Mouse (Mus musculus) G1E (cell line): Measurements from ENCODE around the gene Klf1. TPM values are rescaled to one million over a fixed set of nuclear protein-coding genes. Genes with fewer than 3 reads are reported as not detected.

Experiments used
- ATAC-seq: 2 replicates; pipeline ENCODE4 v1.8.0; 2016; ENCODE audit warnings: mild to moderate bottlenecking; ENCODE audit not compliant: insufficient number of reproducible peaks, poor library complexity, low FRiP score, severe bottlenecking; ENCODE audit errors: extremely low read depth
- DNase-seq: peaks from one replicate; pipeline ENCODE4 v3.0.0; 2012; ENCODE audit warnings: low spot score
- H3K27me3 ChIP-seq: 2 replicates; pipeline ENCODE4 v1.6.1; 2012; ENCODE audit warnings: mild to moderate bottlenecking, low read length, inconsistent platforms; ENCODE audit not compliant: insufficient read depth
- H3K36me3 ChIP-seq: replicated peaks from 2 replicates; pipeline ENCODE3; 2012; ENCODE audit warnings: mild to moderate bottlenecking, inconsistent platforms
- H3K4me1 ChIP-seq: 2 replicates; pipeline ENCODE4 v1.6.1; 2012; ENCODE audit warnings: low read depth, low read length, inconsistent platforms, mixed read lengths; ENCODE audit not compliant: insufficient read depth
- H3K4me3 ChIP-seq: 2 replicates; pipeline ENCODE4 v1.5.1; 2012; ENCODE audit warnings: low read depth, mild to moderate bottlenecking, inconsistent platforms, low read length, moderate library complexity, mixed read lengths
- H3K9me3 ChIP-seq: replicated peaks from 2 replicates; pipeline ENCODE4 v1.6.1; 2012; ENCODE audit warnings: inconsistent platforms
- CTCF ChIP-seq: IDR thresholded peaks from 2 replicates; pipeline ENCODE4 v1.5.1; 2012; ENCODE audit warnings: low read depth, low read length, inconsistent platforms, mixed read lengths
- GATA1 ChIP-seq: IDR thresholded peaks from 2 replicates; pipeline ENCODE4 v1.6.1; 2012; ENCODE audit warnings: borderline replicate concordance, low read length, inconsistent platforms, mixed read lengths
- GATA2 ChIP-seq: IDR thresholded peaks from 2 replicates; pipeline ENCODE4 v1.6.1; 2012; ENCODE audit warnings: low read depth, low read length, inconsistent platforms, borderline replicate concordance
- POLR2AphosphoS5 ChIP-seq: IDR thresholded peaks from 2 replicates; pipeline ENCODE4 v1.6.1; 2012; ENCODE audit warnings: low read depth, low read length, inconsistent platforms; ENCODE audit not compliant: insufficient replicate concordance
- TAL1 ChIP-seq: conservative IDR thresholded peaks from 2 replicates; pipeline ENCODE4 v1.6.1; 2012; ENCODE audit warnings: low read depth, low read length, inconsistent platforms, mixed read lengths
- polyA plus RNA-seq: library from polyadenylated mRNA; stranded (reverse); fragments of >175 nt; gene quantifications from 2 replicates; pipeline ENCODE4 v1.2.3, GENCODE M21; 2012
- total RNA-seq, 2 experiments: library from RNA; stranded (forward) in 1 of 2; stranded (reverse) in 1 of 2; fragments of 200-1000 nt in 1 of 2; fragments of >200 nt in 1 of 2; fragmentation: Nextera tagmentation in 1 of 2; gene quantifications; 2 replicates each; pipeline ENCODE4 v1.2.3; 2014 to 2017

Gene Klf1
- total and polyA plus RNA-seq, 3 experiments = 51.5 to 193 (median 75.0) TPM

DNA sequence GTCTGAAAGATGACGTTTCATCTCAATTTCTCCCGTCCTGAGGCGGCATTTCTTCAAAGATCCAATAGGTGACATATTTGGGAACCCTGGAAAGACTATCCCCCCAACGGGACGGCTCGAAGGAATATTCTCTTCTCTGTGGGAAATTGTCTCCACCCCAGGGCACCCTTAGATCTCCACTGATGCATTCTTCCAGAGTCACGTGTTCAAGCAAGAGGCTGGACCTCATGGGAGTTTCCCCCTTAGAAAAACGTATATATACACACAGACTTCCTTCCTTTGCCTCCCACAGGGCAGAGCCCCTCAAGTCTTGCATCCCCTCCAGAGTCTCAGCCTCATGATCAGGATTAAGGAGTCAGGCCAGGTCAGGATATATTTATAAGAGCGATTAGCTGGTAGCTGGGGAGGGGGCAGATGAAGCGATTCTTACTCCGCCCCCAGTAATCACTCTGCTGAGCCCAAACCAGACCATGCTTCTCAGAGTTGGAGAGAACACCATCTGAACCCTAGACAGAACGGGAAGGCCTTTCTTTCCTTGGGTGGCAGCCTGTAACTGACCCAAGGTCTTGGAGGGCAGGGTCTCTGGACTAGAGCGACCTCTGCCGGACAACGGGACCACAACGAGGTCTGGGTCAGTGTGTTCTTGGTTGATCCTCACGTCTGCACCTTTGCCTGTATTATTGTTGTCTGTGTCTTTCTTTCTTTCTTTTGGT, 45.0 kb downstream of the Klf1 start, which contains the start of gene Rtbdn:
Gene Rtbdn (plus strand): TSS at position 464 of the 713 bp plus-strand sequence.
- Histone ChIP-seq H3K4me1 (peaks cover 20% of the 10 kb centered on the region), H3K27me3 (peaks cover 56% of the 10 kb centered on the region), H3K4me3 (no peak within 1 kb of the TSS), H3K9me3 (0 out of 2 replicates have a peak, but pooled peaks cover 6% of the 10 kb centered on the region), H3K36me3 (no peaks in the 10 kb centered on the region)
- TF ChIP-seq CTCF (no peak), GATA2 (no peak), TAL1 (no peak), POLR2AphosphoS5 (no peak), GATA1 (no peak)
- no peak for DNase-seq
- ATAC-seq = no peak

DNA sequence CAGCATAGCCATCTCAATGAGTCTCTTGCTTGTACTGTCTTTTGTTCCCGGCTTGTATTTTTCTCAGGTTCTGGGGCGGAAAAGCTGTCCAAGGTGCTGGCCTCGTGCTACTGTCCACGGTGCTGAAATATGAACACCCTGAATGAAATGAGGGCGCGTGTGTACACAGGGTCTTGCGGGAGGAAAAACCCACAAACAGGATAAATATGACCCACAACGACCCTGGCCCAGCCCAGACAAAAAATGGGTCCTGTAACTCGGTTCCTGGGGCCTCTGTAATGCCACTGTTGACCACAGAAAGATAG, 45.5 kb downstream of the Klf1 start:
- no peaks in the 10 kb centered on the region for H3K36me3 ChIP-seq
- ATAC-seq (no peak), DNase-seq (peak; percentile 54)
- H3K4me3 ChIP-seq = no peak overlapping the region
- H3K4me1 ChIP-seq = peaks cover 20% of the 10 kb centered on the region
- peaks cover 61% of the 10 kb centered on the region for H3K27me3 ChIP-seq
- 0 out of 2 replicates have a peak, but pooled peaks cover 6% of the 10 kb centered on the region for H3K9me3 ChIP-seq
- TF ChIP-seq CTCF (no peak), POLR2AphosphoS5 (no peak), TAL1 (no peak)

DNA sequence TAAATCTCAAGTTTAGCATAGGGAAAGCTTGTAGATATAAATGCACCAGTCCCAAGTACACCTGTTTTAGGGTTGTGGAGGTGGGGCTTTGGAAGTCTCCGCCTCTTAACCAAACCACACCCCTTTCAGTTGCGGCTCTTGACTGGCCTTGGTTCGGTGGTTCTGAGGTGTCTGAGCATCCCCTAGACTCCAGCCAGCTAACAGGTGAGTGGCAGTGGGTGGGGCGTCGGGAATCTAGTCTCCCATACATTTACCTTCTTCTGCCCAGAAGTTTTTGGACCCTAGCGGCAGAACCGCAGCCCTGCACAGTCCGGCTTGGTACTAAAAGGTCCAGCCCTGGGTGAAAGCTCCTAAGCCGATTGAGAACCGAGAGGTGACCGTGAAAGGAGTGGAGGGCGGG, 48.0 kb downstream of the Klf1 start:
- peaks cover 58% of the 10 kb centered on the region for H3K27me3 ChIP-seq
- peaks cover 23% of the 10 kb centered on the region for H3K4me1 ChIP-seq
- ATAC-seq = no peak
- H3K4me3 ChIP-seq = no peak overlapping the region
- H3K36me3 ChIP-seq = no peaks in the 10 kb centered on the region
- 0 out of 2 replicates have a peak, but pooled peaks cover 6% of the 10 kb centered on the region for H3K9me3 ChIP-seq
- DNase-seq = no peak
- no peak for TF ChIP-seq POLR2AphosphoS5
- no peak for TF ChIP-seq TAL1
- no peak for TF ChIP-seq GATA2
- no peak for TF ChIP-seq GATA1
- no peak for TF ChIP-seq CTCF

DNA sequence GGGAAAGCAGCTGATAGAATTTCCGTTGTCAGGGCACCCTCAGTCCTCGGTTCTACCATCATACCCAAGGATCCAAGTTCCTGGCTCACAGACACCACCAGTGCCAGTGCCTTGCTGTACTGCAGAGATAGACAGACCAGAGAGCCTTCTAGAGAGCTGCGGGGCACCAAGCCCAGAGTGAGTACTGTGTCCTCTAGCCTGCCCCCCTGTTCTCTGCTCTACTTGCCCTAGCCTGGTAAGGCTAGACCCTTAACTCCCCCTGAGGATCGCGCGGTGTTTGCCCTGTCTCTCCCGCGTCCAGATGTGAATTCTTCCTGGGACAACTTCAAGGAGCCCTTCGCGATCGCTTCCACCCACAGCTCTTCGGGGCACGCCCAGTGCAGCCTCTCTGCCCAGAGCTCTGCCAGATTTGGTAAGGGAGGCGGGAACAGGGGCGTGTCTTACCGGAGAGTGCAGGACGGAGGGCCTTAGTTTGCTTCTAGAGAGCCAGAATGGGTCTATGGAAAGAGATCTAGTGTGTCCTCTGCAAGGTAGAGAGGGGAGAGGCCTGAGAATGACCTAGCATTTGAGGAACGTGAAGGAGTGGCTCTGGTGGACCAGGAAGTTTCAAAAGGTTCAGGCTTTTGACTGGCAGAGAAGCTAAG, 51.0 kb downstream of the Klf1 start:
- DNase-seq (no peak), ATAC-seq (no peak)
- 0 out of 2 replicates have a peak, but pooled peaks cover 1% of the 10 kb centered on the region for H3K9me3 ChIP-seq
- peaks cover 37% of the 10 kb centered on the region for H3K27me3 ChIP-seq
- H3K4me1 ChIP-seq = peaks cover 13% of the 10 kb centered on the region
- no peak overlapping the region; the same call in 1 of the 2 replicates for H3K4me3 ChIP-seq
- peaks cover 22% of the 10 kb centered on the region for H3K36me3 ChIP-seq
- no peak for TF ChIP-seq CTCF
- no peak for TF ChIP-seq GATA2
- TF ChIP-seq POLR2AphosphoS5 = no peak
- no peak for TF ChIP-seq TAL1
- TF ChIP-seq GATA1 = no peak

Other genes starting within 250 kb of the Klf1 start
Only the 20 nearest of the 33 such genes appear.
- gene Nfix, start 101.6 kb upstream of the Klf1 start, total RNA-seq (2014; fragmentation: Nextera tagmentation) = 30.0 and 34.0 TPM in 2 replicates
- gene Nfix, start 101.6 kb upstream of the Klf1 start, total RNA-seq (2017) = 2.7 and 4.3 TPM in 2 replicates
- 14.3 and 16.2 TPM in 2 replicates for gene Nfix, start 101.6 kb upstream of the Klf1 start, polyA plus RNA-seq
- 7.1 and 7.7 TPM in 2 replicates for gene Dand5, start 79.1 kb upstream of the Klf1 start, total RNA-seq (2014; fragmentation: Nextera tagmentation)
- 1.8 and 2.2 TPM in 2 replicates for gene Dand5, start 79.1 kb upstream of the Klf1 start, total RNA-seq (2017)
- 1.4 and 2.1 TPM in 2 replicates for gene Dand5, start 79.1 kb upstream of the Klf1 start, polyA plus RNA-seq
- 10.0 and 13.0 TPM in 2 replicates for gene Gadd45gip1, start 70.4 kb upstream of the Klf1 start, total RNA-seq (2014; fragmentation: Nextera tagmentation)
- gene Gadd45gip1, start 70.4 kb upstream of the Klf1 start, total RNA-seq (2017) = 20.4 and 20.9 TPM in 2 replicates
- gene Gadd45gip1, start 70.4 kb upstream of the Klf1 start, polyA plus RNA-seq = 79.7 and 93.0 TPM in 2 replicates
- gene Rad23a, start 61.3 kb upstream of the Klf1 start, total RNA-seq (2014; fragmentation: Nextera tagmentation) = 116 and 121 TPM in 2 replicates
- 38.7 and 39.2 TPM in 2 replicates for gene Rad23a, start 61.3 kb upstream of the Klf1 start, total RNA-seq (2017)
- gene Rad23a, start 61.3 kb upstream of the Klf1 start, polyA plus RNA-seq = 414 and 672 TPM in 2 replicates
- 406 and 435 TPM in 2 replicates for gene Calr, start 55.0 kb upstream of the Klf1 start, total RNA-seq (2014; fragmentation: Nextera tagmentation)
- 831 and 954 TPM in 2 replicates for gene Calr, start 55.0 kb upstream of the Klf1 start, total RNA-seq (2017)
- 248 and 253 TPM in 2 replicates for gene Calr, start 55.0 kb upstream of the Klf1 start, polyA plus RNA-seq
- gene Farsa, start 44.9 kb upstream of the Klf1 start, total RNA-seq (2014; fragmentation: Nextera tagmentation) = 35.3 and 39.6 TPM in 2 replicates
- gene Farsa, start 44.9 kb upstream of the Klf1 start, total RNA-seq (2017) = 182 and 203 TPM in 2 replicates
- gene Farsa, start 44.9 kb upstream of the Klf1 start, polyA plus RNA-seq = 138 and 152 TPM in 2 replicates
- gene Syce2, start 29.8 kb upstream of the Klf1 start, total RNA-seq (2014; fragmentation: Nextera tagmentation) = 370 and 371 TPM in 2 replicates
- 319 and 358 TPM in 2 replicates for gene Syce2, start 29.8 kb upstream of the Klf1 start, total RNA-seq (2017)
- gene Syce2, start 29.8 kb upstream of the Klf1 start, polyA plus RNA-seq = 261 and 336 TPM in 2 replicates
- 17.7 and 26.6 TPM in 2 replicates for gene Gcdh, start 8.0 kb upstream of the Klf1 start, total RNA-seq (2014; fragmentation: Nextera tagmentation)
- gene Gcdh, start 8.0 kb upstream of the Klf1 start, total RNA-seq (2017) = 35.2 and 45.8 TPM in 2 replicates
- gene Gcdh, start 8.0 kb upstream of the Klf1 start, polyA plus RNA-seq = 66.4 and 69.8 TPM in 2 replicates
- 116 and 118 TPM in 2 replicates for gene Dnase2a, start 6.6 kb downstream of the Klf1 start, total RNA-seq (2014; fragmentation: Nextera tagmentation)
- 147 and 170 TPM in 2 replicates for gene Dnase2a, start 6.6 kb downstream of the Klf1 start, total RNA-seq (2017)
- 40.2 and 75.0 TPM in 2 replicates for gene Dnase2a, start 6.6 kb downstream of the Klf1 start, polyA plus RNA-seq
- gene Mast1, start 35.4 kb downstream of the Klf1 start, total RNA-seq (2014; fragmentation: Nextera tagmentation) = not detected in 2 replicates
- gene Mast1, start 35.4 kb downstream of the Klf1 start, total RNA-seq (2017) = 0.23 and 0.27 TPM in 2 replicates
- 0.16 and 0.25 TPM in 2 replicates for gene Mast1, start 35.4 kb downstream of the Klf1 start, polyA plus RNA-seq
- gene Rtbdn, start 45.1 kb downstream of the Klf1 start, total RNA-seq (2014; fragmentation: Nextera tagmentation) = not detected in 2 replicates
- 0.11 and 0.12 TPM in 2 replicates for gene Rtbdn, start 45.1 kb downstream of the Klf1 start, total RNA-seq (2017)
- gene Rtbdn, start 45.1 kb downstream of the Klf1 start, polyA plus RNA-seq = not detected in 2 replicates
- not detected in 2 replicates for gene Gm49661, start 67.5 kb downstream of the Klf1 start, total RNA-seq (2014; fragmentation: Nextera tagmentation)
- gene Gm49661, start 67.5 kb downstream of the Klf1 start, total RNA-seq (2017) = not detected in 2 replicates
- not detected in 2 replicates for gene Gm49661, start 67.5 kb downstream of the Klf1 start, polyA plus RNA-seq
- gene Prdx2, start 67.7 kb downstream of the Klf1 start, total RNA-seq (2014; fragmentation: Nextera tagmentation) = 134 and 185 TPM in 2 replicates
- gene Prdx2, start 67.7 kb downstream of the Klf1 start, total RNA-seq (2017) = 299 and 388 TPM in 2 replicates
- gene Prdx2, start 67.7 kb downstream of the Klf1 start, polyA plus RNA-seq = 19.6 and 86.4 TPM in 2 replicates
- gene Rnaseh2a, start 67.8 kb downstream of the Klf1 start, total RNA-seq (2014; fragmentation: Nextera tagmentation) = 162 and 174 TPM in 2 replicates
- 94.1 and 132 TPM in 2 replicates for gene Rnaseh2a, start 67.8 kb downstream of the Klf1 start, total RNA-seq (2017)
- gene Rnaseh2a, start 67.8 kb downstream of the Klf1 start, polyA plus RNA-seq = 477 and 636 TPM in 2 replicates
- gene Junb, start 76.8 kb downstream of the Klf1 start, total RNA-seq (2014; fragmentation: Nextera tagmentation) = 25.6 and 38.5 TPM in 2 replicates
- 23.8 and 33.6 TPM in 2 replicates for gene Junb, start 76.8 kb downstream of the Klf1 start, total RNA-seq (2017)
- gene Junb, start 76.8 kb downstream of the Klf1 start, polyA plus RNA-seq = 66.8 and 78.5 TPM in 2 replicates
- gene Hook2, start 88.7 kb downstream of the Klf1 start, total RNA-seq (2014; fragmentation: Nextera tagmentation) = 2.7 and 3.4 TPM in 2 replicates
- 7.9 and 8.2 TPM in 2 replicates for gene Hook2, start 88.7 kb downstream of the Klf1 start, total RNA-seq (2017)
- gene Hook2, start 88.7 kb downstream of the Klf1 start, polyA plus RNA-seq = 12.2 and 12.7 TPM in 2 replicates
- not detected in 2 replicates for gene Best2, start 112.6 kb downstream of the Klf1 start, total RNA-seq (2014; fragmentation: Nextera tagmentation)
- gene Best2, start 112.6 kb downstream of the Klf1 start, total RNA-seq (2017) = 0.12 TPM in 1 of 2 replicates, not detected in the other
- not detected in 2 replicates for gene Best2, start 112.6 kb downstream of the Klf1 start, polyA plus RNA-seq
- gene Asna1, start 123.4 kb downstream of the Klf1 start, total RNA-seq (2014; fragmentation: Nextera tagmentation) = 83.6 and 104 TPM in 2 replicates
- gene Asna1, start 123.4 kb downstream of the Klf1 start, total RNA-seq (2017) = 110 and 139 TPM in 2 replicates
- 103 and 136 TPM in 2 replicates for gene Asna1, start 123.4 kb downstream of the Klf1 start, polyA plus RNA-seq
- gene Trir, start 124.9 kb downstream of the Klf1 start, total RNA-seq (2014; fragmentation: Nextera tagmentation) = 61.3 and 64.2 TPM in 2 replicates
- 151 and 196 TPM in 2 replicates for gene Trir, start 124.9 kb downstream of the Klf1 start, total RNA-seq (2017)
- 263 and 317 TPM in 2 replicates for gene Trir, start 124.9 kb downstream of the Klf1 start, polyA plus RNA-seq
- 83.8 and 92.5 TPM in 2 replicates for gene Tnpo2, start 135.0 kb downstream of the Klf1 start, total RNA-seq (2014; fragmentation: Nextera tagmentation)
- 38.9 and 52.8 TPM in 2 replicates for gene Tnpo2, start 135.0 kb downstream of the Klf1 start, total RNA-seq (2017)
- 20.0 and 26.5 TPM in 2 replicates for gene Tnpo2, start 135.0 kb downstream of the Klf1 start, polyA plus RNA-seq